Mouse (Mus musculus) neutrophil, adult 65 days (primary cell): ENCODE measurements around the gene Sox12. TPM values are rescaled to one million over a fixed set of nuclear protein-coding genes. Genes with fewer than 3 reads are reported as not detected.

Source experiments
- total RNA-seq: library from RNA; stranded (reverse); gene quantifications from 2 replicates; pipeline ENCODE4 v1.2.4, GENCODE M21; 2023

Sox12 gene
- total RNA-seq, result 0.20 and 0.22 TPM in 2 replicates

GRCm38 (mm10) chr2:152397680-152398435 lies at the start of gene Sox12:
Sox12 (minus strand) TSS chr2:152398063.

DNA sequence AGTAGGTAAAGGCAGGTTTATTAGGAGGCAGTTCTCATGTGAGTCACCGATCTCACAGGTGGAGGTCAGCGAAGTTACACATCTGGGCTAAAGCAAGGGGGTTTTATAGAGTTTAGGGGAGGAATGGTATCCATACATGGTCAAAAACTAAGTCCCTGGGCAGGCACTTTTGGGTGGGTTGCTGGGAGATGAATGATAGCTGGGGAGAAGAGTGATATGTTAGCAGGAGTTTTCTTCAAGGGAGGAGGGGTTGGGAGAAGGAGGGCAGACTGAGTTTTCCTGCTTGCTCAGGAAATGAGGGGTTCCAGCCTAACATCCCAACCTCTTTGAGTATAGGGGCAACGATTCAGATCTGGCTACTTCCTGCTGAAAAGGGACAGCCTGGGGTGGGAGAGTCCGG lies 17.4 kb upstream of the Sox12 start, which contains the start of gene 6820408C15Rik:
Gene 6820408C15Rik (plus strand): TSS at position 301 of the 400 bp plus-strand sequence.

GRCm38 (mm10) chr2:152414591-152415165 lies 16.8 kb upstream of the Sox12 start, which contains the start of gene Zcchc3:
Zcchc3 (minus strand) TSS chr2:152415027.

DNA sequence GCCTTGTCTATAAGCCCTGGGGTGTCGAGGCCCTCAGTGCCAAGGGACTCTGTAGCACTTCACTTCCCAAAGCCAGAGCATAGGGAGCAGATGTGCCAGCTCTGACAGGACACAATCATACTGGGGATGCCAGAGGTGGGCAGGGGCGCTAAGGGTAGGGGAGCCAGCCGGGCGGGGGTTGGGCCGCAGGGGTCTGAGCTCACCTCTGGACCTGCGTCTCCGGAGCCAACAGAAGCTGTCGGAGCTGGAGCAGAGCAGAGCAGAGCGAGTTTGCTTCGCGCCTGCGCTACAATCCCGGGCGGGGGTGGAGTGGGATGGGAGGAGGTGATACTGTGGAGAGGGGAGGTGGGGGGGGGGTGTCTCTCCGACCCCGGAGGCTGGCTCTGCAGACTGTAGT lies 21.5 kb downstream of the Sox12 start, which contains the start of gene Nrsn2:
Gene Nrsn2 (minus strand): TSS at position 294 of the 397 bp plus-strand sequence.

Other genes with a start within 250 kb of the Sox12 start
- gene Csnk2a1, start 171.2 kb downstream of the Sox12 start, total RNA-seq, result 52.7 and 59.7 TPM in 2 replicates
- gene Tbc1d20, start 104.2 kb downstream of the Sox12 start, total RNA-seq, result 119 and 165 TPM in 2 replicates
- gene Rbck1, start 65.4 kb downstream of the Sox12 start, total RNA-seq, result 72.2 and 90.2 TPM in 2 replicates
- 4.0 and 5.2 TPM in 2 replicates for gene Trib3, start 54.0 kb downstream of the Sox12 start, total RNA-seq
- not detected in 2 replicates for gene Nrsn2, start 21.4 kb downstream of the Sox12 start, total RNA-seq
- 0.61 and 1.2 TPM in 2 replicates for gene Zcchc3, start 17.0 kb upstream of the Sox12 start, total RNA-seq
- not detected in 2 replicates for gene 6820408C15Rik, start 17.5 kb upstream of the Sox12 start, total RNA-seq
- gene Defb23, start 66.6 kb upstream of the Sox12 start, total RNA-seq, result not detected in 2 replicates
- not detected in 2 replicates for gene Defb20, start 79.0 kb upstream of the Sox12 start, total RNA-seq
- not detected in 2 replicates for gene Defb22, start 92.1 kb upstream of the Sox12 start, total RNA-seq
- gene Defb26, start 113.6 kb upstream of the Sox12 start, total RNA-seq, result not detected in 2 replicates
- gene Defb28, start 120.2 kb upstream of the Sox12 start, total RNA-seq, result not detected in 2 replicates
- gene Defb29, start 142.0 kb upstream of the Sox12 start, total RNA-seq, result not detected in 2 replicates
- not detected in 2 replicates for gene Gm17416, start 171.3 kb upstream of the Sox12 start, total RNA-seq
- not detected in 2 replicates for gene Defb21, start 174.7 kb upstream of the Sox12 start, total RNA-seq
- not detected in 2 replicates for gene Defb19, start 182.2 kb upstream of the Sox12 start, total RNA-seq
- not detected in 2 replicates for gene Defb45, start 201.3 kb upstream of the Sox12 start, total RNA-seq
- gene Defb36, start 206.3 kb upstream of the Sox12 start, total RNA-seq, result not detected in 2 replicates
- not detected in 2 replicates for gene Defb25, start 225.0 kb upstream of the Sox12 start, total RNA-seq
- 6.2 and 7.2 TPM in 2 replicates for gene Rem1, start 228.9 kb upstream of the Sox12 start, total RNA-seq